In genomic region chr2:59913610-59914009, GRCm38 (mm10) we compare ENCODE assay signal across 16 mouse cellular contexts.
"Had no signal": no experiment of that assay in that cellular context is flagged by ENCODE, and none has a peak within 500 bp of the region (broad histone marks: within the 10 kb centered on the region; RNA-seq: fewer than 3 reads in every experiment).

No protein-coding gene starts in this region.

- DNase-seq: kidney, adult 18-20 months; kidney, adult 9 months; kidney, postnatal 14 days; kidney, postnatal 4 days; left cerebral cortex, postnatal 4 days; liver, postnatal 0 days; lung, embryonic 14.5 days; thymus, adult 18-20 months; thymus, postnatal 36 days had no signal

- H3K4me2 ChIP-seq: limb, embryonic 12.5 days; limb, embryonic 15.5 days; liver, embryonic 11.5 days; lung, embryonic 14.5 days had no signal

- ATAC-seq: intestine, embryonic 16.5 days; liver, postnatal 0 days; lung, postnatal 0 days had no signal

- H3K4me1 ChIP-seq: limb, embryonic 12.5 days; limb, embryonic 15.5 days had no signal

- H3K27ac ChIP-seq: limb, embryonic 12.5 days; limb, embryonic 15.5 days; liver, embryonic 14.5 days; macrophage had no signal

- H3K9ac ChIP-seq: limb, embryonic 12.5 days; limb, embryonic 15.5 days; liver, embryonic 14.5 days; liver, postnatal 0 days; lung, embryonic 14.5 days had no signal

- H3K9me3 ChIP-seq: limb, embryonic 12.5 days; limb, embryonic 15.5 days had no signal

- H3K27me3 ChIP-seq: limb, embryonic 12.5 days; limb, embryonic 15.5 days had no signal

- H3K4me3 ChIP-seq: limb, embryonic 12.5 days; limb, embryonic 15.5 days had no signal
